Mouse (Mus musculus) hematopoietic multipotent progenitor cell, adult 10-12 weeks (in vitro differentiated cells): ENCODE results near the gene Tcl1b2. TPM values are rescaled to one million over a fixed set of nuclear protein-coding genes. Genes with fewer than 3 reads are reported as not detected.

Source experiments
- polyA plus RNA-seq: library from polyadenylated mRNA; stranded (reverse); fragments of >175 nt; gene quantifications from 2 replicates; pipeline ENCODE4 v1.2.3, GENCODE M21; 2012; ENCODE audit warnings: low replicate concordance

Gene Tcl1b2
- not detected in 2 replicates for polyA plus RNA-seq

DNA sequence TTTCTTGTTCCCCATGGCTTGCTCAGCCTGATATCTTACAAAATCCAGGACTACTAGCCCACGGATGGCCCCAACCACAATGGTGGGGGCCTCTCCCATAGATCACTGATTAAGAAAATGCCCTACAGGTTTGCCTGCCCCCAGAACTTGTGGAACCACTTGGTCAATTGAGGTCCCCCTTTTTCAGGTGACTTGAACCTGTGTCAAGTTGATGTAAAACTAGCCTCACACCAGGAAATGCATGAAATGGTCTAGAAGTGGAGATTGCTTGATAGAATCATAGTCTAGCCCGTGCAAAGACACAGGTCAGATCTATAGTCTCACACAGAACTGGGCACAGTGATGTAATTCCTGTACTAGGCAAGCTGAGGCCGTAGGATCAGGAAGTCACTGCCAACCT, at the start of gene Tcl1b2:
TSS of gene Tcl1b2 (plus strand) at position 301 of the 400 bp plus-strand sequence.

DNA sequence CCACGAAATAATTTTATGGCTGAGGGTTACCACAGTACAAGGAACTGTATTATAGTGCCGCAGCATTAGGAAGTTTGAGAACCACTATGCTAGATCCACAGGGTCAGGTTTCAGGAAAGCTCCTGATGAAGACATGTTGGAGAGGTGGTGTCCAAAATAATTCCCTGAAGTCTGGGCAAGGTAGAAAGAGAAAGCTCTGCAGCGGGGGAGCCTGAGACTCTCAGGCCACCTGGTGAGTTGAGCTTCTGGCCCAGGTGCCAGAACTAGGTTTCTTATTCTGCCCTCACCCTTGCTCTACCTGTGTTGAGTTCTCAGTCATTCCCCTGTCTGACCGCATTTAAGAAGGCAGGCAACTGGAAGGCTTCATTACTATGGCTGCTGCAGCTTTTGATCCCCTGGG, 13.6 kb downstream of the Tcl1b2 start, which contains the start of gene Tcl1b1:
TSS of gene Tcl1b1 (plus strand) at position 301 of the 400 bp plus-strand sequence.

DNA sequence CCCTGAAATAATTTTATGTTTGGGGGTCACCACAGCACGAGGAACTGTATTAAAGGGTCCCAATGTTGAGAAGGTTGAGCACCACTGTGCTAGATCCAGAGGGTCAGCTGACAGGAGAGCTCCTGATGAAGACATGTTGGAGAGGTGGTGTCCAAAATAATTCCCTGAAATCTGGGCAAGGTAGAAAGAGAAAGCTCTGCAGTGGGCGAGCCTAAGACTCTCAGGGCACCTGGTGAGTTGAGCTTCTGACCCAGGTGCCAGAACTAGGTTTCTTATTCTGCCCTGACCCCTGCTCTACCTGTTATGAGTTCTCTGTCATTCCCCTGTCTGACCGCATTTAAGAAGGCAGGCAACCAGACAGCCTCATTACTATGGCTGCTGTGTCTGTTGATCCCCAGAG, 30.2 kb downstream of the Tcl1b2 start, which contains the start of gene Tcl1b5:
TSS of gene Tcl1b5 (plus strand) at position 301 of the 400 bp plus-strand sequence.

DNA sequence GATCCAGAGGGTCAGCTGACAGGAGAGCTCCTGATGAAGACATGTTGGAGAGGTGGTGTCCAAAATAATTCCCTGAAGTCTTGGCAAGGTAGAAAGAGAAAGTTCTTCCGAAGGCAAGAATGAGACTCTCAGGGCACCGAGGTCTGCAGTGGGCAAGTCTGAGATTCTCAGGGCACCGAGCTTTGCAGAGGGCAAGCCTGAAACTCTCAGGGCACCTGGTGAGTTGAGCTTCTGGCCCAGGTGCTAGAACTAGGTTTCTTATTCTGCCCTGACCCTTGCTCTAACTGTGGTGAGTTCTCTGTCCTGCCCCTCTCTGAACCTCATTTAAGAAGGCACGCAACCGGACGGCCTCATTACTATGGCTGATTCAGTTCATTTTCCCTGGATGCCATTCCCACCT, 44.9 kb downstream of the Tcl1b2 start, which contains the start of gene Tcl1b3:
TSS of gene Tcl1b3 (plus strand) at position 301 of the 400 bp plus-strand sequence.

GRCm38 (mm10) chr12:105201657-105202056, 55.8 kb downstream of the Tcl1b2 start, which contains the start of gene Tcl1b4:
Tcl1b4 (plus strand) TSS chr12:105201957.

Other genes starting within 250 kb of the Tcl1b2 start
- 22.1 and 27.8 TPM in 2 replicates for gene Syne3, start 136.2 kb upstream of the Tcl1b2 start, polyA plus RNA-seq
- 69.6 and 101 TPM in 2 replicates for gene Glrx5, start 113.3 kb upstream of the Tcl1b2 start, polyA plus RNA-seq
- not detected in 2 replicates for gene Tcl1b1, start 13.7 kb downstream of the Tcl1b2 start, polyA plus RNA-seq
- not detected in 2 replicates for gene Tcl1b5, start 30.3 kb downstream of the Tcl1b2 start, polyA plus RNA-seq
- not detected in 2 replicates for gene Tcl1b3, start 45.0 kb downstream of the Tcl1b2 start, polyA plus RNA-seq
- gene Tcl1b4, start 55.9 kb downstream of the Tcl1b2 start, polyA plus RNA-seq: not detected in 2 replicates
- not detected in 2 replicates for gene Tcl1, start 76.8 kb downstream of the Tcl1b2 start, polyA plus RNA-seq
- gene Tunar, start 187.9 kb downstream of the Tcl1b2 start, polyA plus RNA-seq: not detected in 2 replicates